Mouse (Mus musculus): ENCODE measurements around the gene Gm10271. TPM values are rescaled to one million over a fixed set of nuclear protein-coding genes. Genes with fewer than 3 reads are reported as not detected.

Gene Gm10271
- polyA plus RNA-seq, 2 experiments = not detected

DNA sequence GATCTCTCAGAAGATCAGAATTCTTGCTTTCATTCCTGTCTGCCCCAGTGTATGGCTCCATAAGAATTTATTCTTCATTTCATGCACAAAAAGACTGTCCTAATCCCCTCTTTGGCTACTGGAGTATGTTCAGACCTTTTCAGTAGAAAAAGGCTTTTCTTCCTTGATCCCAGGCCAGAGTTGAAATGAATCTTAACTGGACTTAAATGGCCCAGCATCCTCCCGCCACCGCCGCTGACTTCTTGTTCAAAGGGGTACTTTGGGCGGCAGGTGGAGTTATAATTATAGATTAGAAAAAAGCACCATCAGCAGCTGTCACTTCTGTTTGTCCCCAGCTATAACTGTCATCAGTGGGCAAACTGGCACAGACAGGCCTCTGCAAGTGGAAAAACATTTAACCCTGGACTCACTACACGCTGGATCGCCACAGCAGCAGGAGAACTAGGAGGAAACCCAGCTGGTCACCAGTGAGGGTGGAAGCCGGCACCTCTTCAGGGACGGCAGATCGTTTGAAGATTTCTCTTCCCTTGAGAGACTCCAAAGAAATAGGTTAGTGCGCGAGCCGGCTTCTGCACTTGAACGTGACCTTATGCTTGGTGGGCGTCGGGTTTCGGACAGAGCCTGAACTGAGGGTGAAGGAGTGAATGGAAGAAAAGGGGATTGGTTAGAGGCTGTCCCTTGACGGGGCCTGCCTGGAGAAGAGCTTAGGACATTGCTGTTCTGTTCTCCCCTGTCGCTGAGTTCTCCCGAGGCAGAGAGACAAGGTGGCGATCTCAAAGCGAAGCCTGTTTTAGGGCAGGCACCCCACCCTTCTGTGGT lies 14.1 kb upstream of the Gm10271 start, which contains the start of gene Best3:
TSS of gene Best3 (plus strand) at position 51 of the 819 bp plus-strand sequence.
- WGBS = 47% methylated on average over 21 of the region's 21 CpGs
- no peak within 1 kb of the TSS for H3K4me3 ChIP-seq (replicated peaks; ENCODE audit: low read length)
- H3K4me2 ChIP-seq (replicated peaks; ENCODE audit: low read depth, low read length, severe bottlenecking) = no peak within 1 kb of the TSS
- no peak within 1 kb of the TSS for H3K9ac ChIP-seq (ENCODE audit: low read depth, low read length, severe bottlenecking)
- no peaks in the 10 kb centered on the region for H3K4me1 ChIP-seq (ENCODE audit: control insufficient read depth, insufficient read depth, low read length)
- no peaks in the 10 kb centered on the region for H3K36me3 ChIP-seq (ENCODE audit: control insufficient read depth, insufficient read depth, low read length)
- ATAC-seq (ENCODE audit: low FRiP score, low read depth) (peak; percentile 47), DNase-seq (ENCODE audit: low spot score) (no peak)
- H3K27ac ChIP-seq (replicated peaks; ENCODE audit: low read depth, low read length) = no peak within 1 kb of the TSS
- no peak for TF ChIP-seq POLR2A (IDR thresholded peaks at IDR 0.05; ENCODE audit: borderline replicate concordance, extremely low read depth, insufficient read depth, insufficient read length)
- H3K9me3 ChIP-seq (ENCODE audit: control insufficient read depth, low read length) = no peaks in the 10 kb centered on the region
- H3K27me3 ChIP-seq (ENCODE audit: control insufficient read depth, insufficient read depth, low read length) = no peaks in the 10 kb centered on the region

DNA sequence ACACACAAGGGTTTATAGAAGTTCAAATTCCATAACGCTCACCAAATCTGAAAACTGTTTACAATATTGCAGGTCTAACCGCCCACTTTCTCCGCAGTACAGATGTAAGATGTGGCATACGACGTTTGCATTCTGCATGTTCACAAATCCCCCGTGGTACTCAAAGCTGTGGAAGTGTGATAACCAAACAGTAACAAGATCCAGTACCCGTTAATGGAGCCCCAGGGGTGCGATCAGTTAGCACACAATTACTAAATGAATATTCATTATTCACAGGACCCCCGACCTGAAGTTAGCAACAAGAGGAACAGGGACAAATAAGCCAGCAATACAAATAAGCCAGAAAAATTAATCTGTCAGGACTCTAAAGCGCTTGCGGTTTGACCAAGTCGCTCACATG lies 12.4 kb upstream of the Gm10271 start:
- Histone ChIP-seq H3K4me3 (replicated peaks; ENCODE audit: low read length) (no peak overlapping the region), H3K36me3 (ENCODE audit: control insufficient read depth, insufficient read depth, low read length) (no peaks in the 10 kb centered on the region), H3K27ac (replicated peaks; ENCODE audit: low read depth, low read length) (no peak overlapping the region), H3K27me3 (ENCODE audit: control insufficient read depth, insufficient read depth, low read length) (no peaks in the 10 kb centered on the region), H3K9ac (ENCODE audit: low read depth, low read length, severe bottlenecking) (no peak overlapping the region), H3K4me2 (replicated peaks; ENCODE audit: low read depth, low read length, severe bottlenecking) (no peak overlapping the region), H3K9me3 (ENCODE audit: control insufficient read depth, low read length) (no peaks in the 10 kb centered on the region), H3K4me1 (ENCODE audit: control insufficient read depth, insufficient read depth, low read length) (no peaks in the 10 kb centered on the region)
- TF ChIP-seq POLR2A (IDR thresholded peaks at IDR 0.05; ENCODE audit: borderline replicate concordance, extremely low read depth, insufficient read depth, insufficient read length) = no peak
- DNase-seq (ENCODE audit: low spot score) = no peak
- 64% methylated on average over 12 of the region's 12 CpGs for WGBS
- ATAC-seq (ENCODE audit: low FRiP score, low read depth) = no peak

DNA sequence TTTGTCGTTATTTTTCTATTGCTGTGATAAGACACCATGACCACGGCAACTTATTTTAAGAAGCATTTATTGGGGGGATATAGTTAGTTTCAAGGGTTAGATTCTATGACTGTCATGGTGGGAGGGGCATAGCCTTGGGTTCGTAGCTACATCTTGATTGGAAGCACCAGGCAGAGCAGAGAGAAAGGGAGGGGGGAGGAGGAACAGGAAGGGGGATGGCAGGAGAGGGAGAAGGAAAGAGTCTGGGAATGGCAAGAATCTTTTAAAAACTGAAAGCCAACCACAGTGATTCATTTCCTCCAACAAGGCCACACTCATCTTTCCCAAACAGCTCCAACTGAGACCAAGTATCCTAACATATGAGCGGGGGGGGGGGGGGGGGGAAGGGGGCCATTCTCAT lies 10.1 kb upstream of the Gm10271 start:
- ATAC-seq (ENCODE audit: low FRiP score, low read depth) (no peak), DNase-seq (ENCODE audit: low spot score) (no peak)
- Histone ChIP-seq H3K27me3 (ENCODE audit: control insufficient read depth, insufficient read depth, low read length) (no peaks in the 10 kb centered on the region), H3K9me3 (ENCODE audit: control insufficient read depth, low read length) (no peaks in the 10 kb centered on the region), H3K9ac (ENCODE audit: low read depth, low read length, severe bottlenecking) (no peak overlapping the region), H3K4me2 (replicated peaks; ENCODE audit: low read depth, low read length, severe bottlenecking) (no peak overlapping the region), H3K4me3 (replicated peaks; ENCODE audit: low read length) (no peak overlapping the region), H3K4me1 (ENCODE audit: control insufficient read depth, insufficient read depth, low read length) (no peaks in the 10 kb centered on the region), H3K27ac (replicated peaks; ENCODE audit: low read depth, low read length) (no peak overlapping the region), H3K36me3 (ENCODE audit: control insufficient read depth, insufficient read depth, low read length) (no peaks in the 10 kb centered on the region)
- no peak for TF ChIP-seq POLR2A (IDR thresholded peaks at IDR 0.05; ENCODE audit: borderline replicate concordance, extremely low read depth, insufficient read depth, insufficient read length)
- 61% methylated on average over 4 of the region's 4 CpGs for WGBS

DNA sequence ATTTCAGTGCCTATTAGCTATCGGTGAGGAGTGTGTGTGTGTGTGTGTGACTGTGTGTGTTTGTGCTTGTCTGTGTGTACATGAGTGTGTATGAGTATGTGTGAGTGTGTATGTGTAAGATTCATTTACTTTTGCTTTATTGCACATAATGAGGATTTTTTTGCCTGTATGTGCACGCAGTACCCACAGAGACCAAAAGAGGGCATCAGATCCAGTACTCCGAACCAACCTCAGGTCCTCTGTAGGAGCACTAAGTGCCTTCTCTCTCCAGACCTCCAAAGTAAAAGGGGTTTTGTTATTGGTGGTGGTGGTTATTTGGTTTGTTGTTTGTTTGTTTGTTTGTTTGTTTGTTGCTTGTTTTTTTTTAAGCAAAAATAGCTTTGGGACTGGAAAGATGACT lies 8.5 kb upstream of the Gm10271 start:
- H3K4me2 ChIP-seq (replicated peaks; ENCODE audit: low read depth, low read length, severe bottlenecking) = no peak overlapping the region
- H3K9me3 ChIP-seq (ENCODE audit: control insufficient read depth, low read length) = no peaks in the 10 kb centered on the region
- 79% methylated on average over 3 of the region's 3 CpGs for WGBS
- H3K27me3 ChIP-seq (ENCODE audit: control insufficient read depth, insufficient read depth, low read length) = no peaks in the 10 kb centered on the region
- H3K4me1 ChIP-seq (ENCODE audit: control insufficient read depth, insufficient read depth, low read length) = no peaks in the 10 kb centered on the region
- no peak overlapping the region for H3K4me3 ChIP-seq (replicated peaks; ENCODE audit: low read length)
- ATAC-seq (ENCODE audit: low FRiP score, low read depth) (no peak), DNase-seq (ENCODE audit: low spot score) (no peak)
- no peak overlapping the region for H3K9ac ChIP-seq (ENCODE audit: low read depth, low read length, severe bottlenecking)
- H3K27ac ChIP-seq (replicated peaks; ENCODE audit: low read depth, low read length) = no peak overlapping the region
- no peaks in the 10 kb centered on the region for H3K36me3 ChIP-seq (ENCODE audit: control insufficient read depth, insufficient read depth, low read length)
- TF ChIP-seq POLR2A (IDR thresholded peaks at IDR 0.05; ENCODE audit: borderline replicate concordance, extremely low read depth, insufficient read depth, insufficient read length) = no peak

DNA sequence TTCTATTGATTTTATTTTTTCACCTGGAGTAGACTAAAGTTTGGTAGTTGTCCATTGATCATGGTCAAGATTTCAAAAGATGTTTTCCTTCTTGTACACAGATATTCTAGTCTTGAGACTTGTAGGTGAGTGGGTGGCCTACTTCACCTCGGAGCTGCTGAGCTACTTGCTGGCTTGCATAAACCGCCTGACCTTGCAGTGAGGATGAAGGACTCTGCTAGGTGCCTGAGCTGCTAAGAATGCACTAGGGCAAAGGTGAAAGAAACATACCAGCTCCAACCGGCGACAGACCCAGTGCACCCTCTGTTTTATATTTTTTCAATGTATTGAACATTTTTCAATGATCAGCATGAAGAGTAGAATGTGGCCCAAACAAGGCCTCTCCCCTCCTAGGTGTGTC lies 7.9 kb upstream of the Gm10271 start:
- Histone ChIP-seq H3K36me3 (ENCODE audit: control insufficient read depth, insufficient read depth, low read length) (no peaks in the 10 kb centered on the region), H3K9ac (ENCODE audit: low read depth, low read length, severe bottlenecking) (no peak overlapping the region), H3K9me3 (ENCODE audit: control insufficient read depth, low read length) (no peaks in the 10 kb centered on the region), H3K4me1 (ENCODE audit: control insufficient read depth, insufficient read depth, low read length) (no peaks in the 10 kb centered on the region), H3K4me2 (replicated peaks; ENCODE audit: low read depth, low read length, severe bottlenecking) (no peak overlapping the region), H3K27me3 (ENCODE audit: control insufficient read depth, insufficient read depth, low read length) (no peaks in the 10 kb centered on the region), H3K27ac (replicated peaks; ENCODE audit: low read depth, low read length) (no peak overlapping the region), H3K4me3 (replicated peaks; ENCODE audit: low read length) (no peak overlapping the region)
- TF ChIP-seq POLR2A (IDR thresholded peaks at IDR 0.05; ENCODE audit: borderline replicate concordance, extremely low read depth, insufficient read depth, insufficient read length) = no peak
- 88% methylated on average over 4 of the region's 4 CpGs for WGBS
- ATAC-seq (ENCODE audit: low FRiP score, low read depth) = no peak
- DNase-seq (ENCODE audit: low spot score) = no peak

Measured in limb, embryonic 14.5 days (tissue).